Mouse (Mus musculus): ENCODE data around the gene Gnmt. TPM values are rescaled to one million over a fixed set of nuclear protein-coding genes. Genes with fewer than 3 reads are reported as not detected.
"Not testable (repeated sequence)": the region's sequence is repeated elsewhere in the genome, so short reads cannot be mapped to it uniquely, and the experiment has no call there.

Gnmt gene
- total RNA-seq (2017) = not detected in 2 replicates

- ATAC-seq (replicated peaks in 1 of 2; ENCODE audit: insufficient read depth in 1 of 2, low FRiP score in 2 of 2, low TSS enrichment in 1 of 2, low read depth in 1 of 2, poor library complexity in 2 of 2, severe bottlenecking in 2 of 2) = no peak
Measured at GRCm38 (mm10) chr17:46728904-46729318, at the start of gene Gnmt. TSS of gene Gnmt (minus strand) at chr17:46729168.

DNA sequence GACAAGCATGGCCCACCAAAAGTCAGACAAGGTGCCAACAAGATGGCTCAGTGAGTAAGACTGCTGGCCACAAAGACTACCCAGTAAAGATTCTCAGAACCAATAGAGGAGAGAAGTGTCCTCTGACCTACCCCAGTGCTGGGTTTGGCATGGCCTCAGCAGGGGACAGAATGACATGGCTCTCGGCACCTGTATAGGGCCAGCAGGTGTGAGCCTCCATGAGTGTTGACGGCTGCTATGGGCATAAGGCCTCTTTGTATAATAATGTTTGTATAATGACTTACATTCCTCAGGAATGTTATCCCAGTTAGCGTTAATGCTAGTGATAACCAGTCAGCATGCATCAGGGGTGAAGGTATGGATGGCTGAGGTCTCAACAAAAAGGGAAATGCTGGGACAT is 47.1 kb upstream of the Gnmt start:
- ATAC-seq (replicated peaks in 1 of 2; ENCODE audit: insufficient read depth in 1 of 2, low FRiP score in 2 of 2, low TSS enrichment in 1 of 2, low read depth in 1 of 2, poor library complexity in 2 of 2, severe bottlenecking in 2 of 2) = no peak

DNA sequence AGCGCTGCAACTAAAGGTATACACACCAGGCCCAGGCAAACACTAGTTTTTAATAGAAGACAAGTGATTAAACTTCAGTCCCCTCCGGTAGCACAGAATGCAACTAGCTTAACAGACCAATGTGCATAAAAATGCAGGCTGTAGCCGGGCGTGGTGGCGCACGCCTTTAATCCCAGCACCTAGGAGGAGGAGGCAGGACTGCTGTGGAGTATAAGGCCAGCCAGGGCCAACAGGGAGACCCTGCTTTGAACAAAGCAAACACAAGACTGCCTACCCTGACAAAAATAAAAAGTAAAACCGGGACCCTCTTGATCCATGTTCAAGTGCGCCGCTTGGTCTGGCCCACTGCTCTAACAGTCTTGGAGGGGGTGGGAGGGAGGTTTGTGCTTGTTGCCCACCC is 46.1 kb upstream of the Gnmt start:
- no peak for ATAC-seq (replicated peaks in 1 of 2; ENCODE audit: insufficient read depth in 1 of 2, low FRiP score in 2 of 2, low TSS enrichment in 1 of 2, low read depth in 1 of 2, poor library complexity in 2 of 2, severe bottlenecking in 2 of 2)

DNA sequence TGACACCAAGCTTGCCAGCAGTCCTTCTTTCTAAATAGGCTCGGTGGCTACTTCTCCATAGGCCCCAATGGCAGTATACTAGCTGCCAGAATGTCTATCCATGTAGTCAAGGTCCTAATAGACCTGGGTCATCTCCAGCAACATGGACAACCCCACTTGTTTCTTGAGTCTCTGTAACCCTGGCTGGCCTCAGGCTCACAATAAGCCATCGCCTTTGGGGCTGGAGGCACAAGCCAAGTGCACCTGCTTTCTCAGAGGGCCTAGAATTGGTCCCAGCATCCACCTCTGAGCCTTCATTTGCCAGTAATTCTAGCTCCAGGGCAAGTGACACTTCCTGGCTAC is 45.1 kb upstream of the Gnmt start:
- no peak for ATAC-seq (replicated peaks in 1 of 2; ENCODE audit: insufficient read depth in 1 of 2, low FRiP score in 2 of 2, low TSS enrichment in 1 of 2, low read depth in 1 of 2, poor library complexity in 2 of 2, severe bottlenecking in 2 of 2)

GRCm38 (mm10) chr17:46773278-46774130 is 44.5 kb upstream of the Gnmt start:
- ATAC-seq (replicated peaks in 1 of 2; ENCODE audit: insufficient read depth in 1 of 2, low FRiP score in 2 of 2, low TSS enrichment in 1 of 2, low read depth in 1 of 2, poor library complexity in 2 of 2, severe bottlenecking in 2 of 2) = no peak

DNA sequence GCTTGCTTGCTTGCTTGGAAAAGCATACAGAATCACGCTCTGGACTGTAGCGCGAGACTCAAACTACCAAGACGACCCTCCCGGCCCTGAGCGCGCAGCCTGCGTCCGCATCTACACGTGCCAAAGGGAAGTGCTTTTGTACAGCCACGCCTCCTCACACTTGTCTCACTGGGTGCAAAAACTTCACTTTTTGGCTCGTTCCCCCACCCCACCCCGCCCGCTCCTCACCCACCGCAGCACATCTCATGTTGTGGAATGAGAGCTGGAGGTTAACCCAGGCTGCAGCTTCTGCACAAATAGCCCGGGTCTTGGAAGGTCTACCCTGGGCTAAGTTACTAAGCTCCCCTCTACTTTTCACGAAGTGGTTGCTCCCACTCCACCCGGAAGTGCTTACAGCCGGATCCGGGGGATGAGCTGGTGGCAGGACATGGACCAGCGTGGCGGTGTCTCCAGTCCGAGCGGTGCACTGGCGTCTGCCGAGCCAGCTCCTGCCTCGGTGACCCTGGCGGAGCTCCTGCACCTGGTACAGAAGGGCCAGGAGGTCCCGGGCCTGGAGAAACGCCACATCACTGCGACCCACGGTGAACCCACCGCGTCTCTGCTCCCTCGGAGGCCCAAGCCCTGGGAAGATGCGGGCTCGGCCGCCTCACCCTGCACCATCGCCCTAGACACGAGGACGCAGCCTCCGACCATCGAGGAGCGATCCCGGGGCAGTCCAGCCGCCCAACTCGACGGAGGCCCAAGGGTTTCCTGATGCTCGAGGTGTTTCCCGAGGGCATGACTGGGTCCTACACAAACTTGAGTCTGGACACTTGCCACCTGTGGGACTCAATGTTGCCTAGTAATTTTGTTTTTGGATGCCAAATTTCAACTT is 43.7 kb upstream of the Gnmt start, which contains the start of gene 2310039H08Rik:
2310039H08Rik (plus strand) TSS at position 232 of the 874 bp plus-strand sequence.
- ATAC-seq (replicated peaks in 1 of 2; ENCODE audit: insufficient read depth in 1 of 2, low FRiP score in 2 of 2, low TSS enrichment in 1 of 2, low read depth in 1 of 2, poor library complexity in 2 of 2, severe bottlenecking in 2 of 2) = peak; percentile 76 to 84

DNA sequence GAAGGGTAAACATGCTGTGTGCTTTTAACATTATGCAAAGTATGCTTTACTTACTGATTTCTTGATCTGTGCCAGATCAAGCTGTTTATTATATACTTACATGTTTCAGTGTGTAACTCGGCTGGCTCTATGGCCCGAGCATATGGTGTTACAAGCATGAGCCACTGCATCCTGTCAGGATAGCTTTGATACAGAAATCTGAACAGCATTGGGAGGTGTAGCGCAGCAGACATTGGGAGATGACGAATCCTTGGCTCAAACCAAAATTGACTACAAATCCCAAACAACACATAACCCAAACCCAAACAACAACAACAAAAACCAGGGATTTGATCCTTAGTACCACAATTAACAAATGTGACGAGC is 43.1 kb upstream of the Gnmt start:
- no peak for ATAC-seq (replicated peaks in 1 of 2; ENCODE audit: insufficient read depth in 1 of 2, low FRiP score in 2 of 2, low TSS enrichment in 1 of 2, low read depth in 1 of 2, poor library complexity in 2 of 2, severe bottlenecking in 2 of 2)

DNA sequence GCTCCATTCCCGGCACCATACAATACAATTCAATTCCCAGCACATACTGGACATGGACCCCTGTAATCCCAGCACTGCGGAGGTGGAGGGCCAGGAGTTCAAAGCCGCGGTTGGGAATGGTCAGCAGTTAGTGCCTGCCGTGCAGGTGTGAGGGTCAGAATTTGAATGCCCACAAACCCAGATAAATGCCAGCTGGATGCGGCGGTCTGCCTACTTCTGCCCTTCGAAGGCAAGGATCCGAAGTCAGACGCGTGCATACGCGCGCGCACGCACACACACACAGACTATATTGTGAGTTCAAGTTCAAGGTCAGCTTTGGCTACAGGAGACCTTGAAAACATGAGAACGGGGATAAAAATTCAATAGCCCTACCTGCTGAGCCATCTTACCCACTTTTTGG is 42.6 kb upstream of the Gnmt start:
- no peak for ATAC-seq (replicated peaks in 1 of 2; ENCODE audit: insufficient read depth in 1 of 2, low FRiP score in 2 of 2, low TSS enrichment in 1 of 2, low read depth in 1 of 2, poor library complexity in 2 of 2, severe bottlenecking in 2 of 2)

GRCm38 (mm10) chr17:46771025-46771424 is 42.1 kb upstream of the Gnmt start:
- no peak for ATAC-seq (replicated peaks in 1 of 2; ENCODE audit: insufficient read depth in 1 of 2, low FRiP score in 2 of 2, low TSS enrichment in 1 of 2, low read depth in 1 of 2, poor library complexity in 2 of 2, severe bottlenecking in 2 of 2)

GRCm38 (mm10) chr17:46770546-46770945 is 41.6 kb upstream of the Gnmt start:
- no peak for ATAC-seq (replicated peaks in 1 of 2; ENCODE audit: insufficient read depth in 1 of 2, low FRiP score in 2 of 2, low TSS enrichment in 1 of 2, low read depth in 1 of 2, poor library complexity in 2 of 2, severe bottlenecking in 2 of 2)

GRCm38 (mm10) chr17:46767868-46768267 is 38.9 kb upstream of the Gnmt start:
- ATAC-seq (replicated peaks in 1 of 2; ENCODE audit: insufficient read depth in 1 of 2, low FRiP score in 2 of 2, low TSS enrichment in 1 of 2, low read depth in 1 of 2, poor library complexity in 2 of 2, severe bottlenecking in 2 of 2) = no peak

DNA sequence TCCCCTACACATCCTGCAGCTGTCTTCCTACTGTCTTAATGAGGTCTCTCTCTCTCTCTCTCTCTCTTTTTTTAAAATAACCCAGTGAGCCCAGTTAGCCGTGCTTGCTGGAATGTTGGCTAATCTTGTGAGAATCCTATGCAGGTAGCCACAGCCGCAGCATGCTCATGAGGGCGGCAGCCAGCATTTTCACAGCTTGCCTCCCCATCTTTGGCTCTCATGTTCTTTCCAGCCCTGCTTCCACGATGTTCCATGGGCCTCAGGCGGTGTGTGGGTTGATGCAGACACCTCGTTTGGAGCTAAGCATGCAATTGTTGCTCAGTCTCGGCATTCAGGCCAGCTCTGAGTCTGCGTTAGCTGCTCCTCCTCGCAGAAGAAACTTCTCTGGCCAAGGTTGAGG is 35.9 kb upstream of the Gnmt start:
- not testable (repeated sequence) for ATAC-seq (replicated peaks in 1 of 2; ENCODE audit: insufficient read depth in 1 of 2, low FRiP score in 2 of 2, low TSS enrichment in 1 of 2, low read depth in 1 of 2, poor library complexity in 2 of 2, severe bottlenecking in 2 of 2)

DNA sequence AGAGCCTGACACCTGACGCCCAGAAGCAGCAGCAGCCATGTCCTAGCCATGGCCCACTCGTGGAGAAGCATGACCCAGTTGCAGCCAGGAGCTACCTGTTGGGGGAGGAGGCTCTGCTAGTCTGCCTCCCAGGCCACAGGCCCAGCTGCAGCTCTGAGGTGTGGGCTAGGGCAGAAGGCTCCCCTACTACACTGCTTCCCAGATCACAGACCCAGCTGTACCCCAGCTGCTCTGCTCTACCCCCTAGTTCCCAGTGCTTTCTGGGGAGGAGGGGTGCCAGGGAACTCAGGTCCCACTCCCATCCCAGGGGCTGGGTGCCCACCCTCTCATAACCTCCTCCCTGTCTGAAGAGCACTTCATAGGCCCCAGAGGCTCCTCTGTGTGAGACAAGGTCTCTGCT is 34.6 kb upstream of the Gnmt start, which contains the start of gene Ptcra:
Ptcra (minus strand) TSS at position 169 of the 400 bp plus-strand sequence.
- ATAC-seq (replicated peaks in 1 of 2; ENCODE audit: insufficient read depth in 1 of 2, low FRiP score in 2 of 2, low TSS enrichment in 1 of 2, low read depth in 1 of 2, poor library complexity in 2 of 2, severe bottlenecking in 2 of 2) = no peak

GRCm38 (mm10) chr17:46758753-46759152 is 29.8 kb upstream of the Gnmt start:
- ATAC-seq (replicated peaks in 1 of 2; ENCODE audit: insufficient read depth in 1 of 2, low FRiP score in 2 of 2, low TSS enrichment in 1 of 2, low read depth in 1 of 2, poor library complexity in 2 of 2, severe bottlenecking in 2 of 2) = no peak

- peak; percentile 90 to 94 for ATAC-seq (replicated peaks in 1 of 2; ENCODE audit: insufficient read depth in 1 of 2, low FRiP score in 2 of 2, low TSS enrichment in 1 of 2, low read depth in 1 of 2, poor library complexity in 2 of 2, severe bottlenecking in 2 of 2)
Measured at GRCm38 (mm10) chr17:46751794-46752556, 23.0 kb upstream of the Gnmt start, which contains the start of gene Cnpy3. TSS of gene Cnpy3 (minus strand) at chr17:46752214.

- peak; percentile 85 to 87 for ATAC-seq (replicated peaks in 1 of 2; ENCODE audit: insufficient read depth in 1 of 2, low FRiP score in 2 of 2, low TSS enrichment in 1 of 2, low read depth in 1 of 2, poor library complexity in 2 of 2, severe bottlenecking in 2 of 2)
Measured at GRCm38 (mm10) chr17:46751056-46751793, 22.3 kb upstream of the Gnmt start.

DNA sequence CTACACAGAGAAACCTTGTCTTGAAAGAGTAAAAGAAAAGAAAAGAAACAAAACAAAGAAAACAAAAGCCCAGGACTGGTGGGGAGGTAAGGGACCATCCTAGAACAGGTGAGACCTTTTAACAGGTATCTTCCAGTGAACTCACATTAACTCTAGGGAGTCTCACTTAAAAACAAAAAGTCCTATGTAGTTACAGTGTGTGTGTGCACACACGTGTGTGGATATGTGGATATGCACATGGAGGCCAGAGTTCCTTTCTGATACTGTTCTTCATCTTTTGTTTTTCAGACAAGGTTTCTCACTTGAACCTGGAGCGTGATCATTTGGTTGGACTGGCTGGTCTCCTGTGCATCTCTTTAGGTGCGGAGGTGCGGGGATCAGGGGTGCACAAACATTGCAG is 21.6 kb upstream of the Gnmt start:
- ATAC-seq (replicated peaks in 1 of 2; ENCODE audit: insufficient read depth in 1 of 2, low FRiP score in 2 of 2, low TSS enrichment in 1 of 2, low read depth in 1 of 2, poor library complexity in 2 of 2, severe bottlenecking in 2 of 2) = no peak

All from hematopoietic stem cell, adult 5-6 weeks (primary cell).